Mouse (Mus musculus) stomach, postnatal 0 days (tissue): ENCODE results near the gene Abcb1a. TPM values are rescaled to one million over a fixed set of nuclear protein-coding genes. Genes with fewer than 3 reads are reported as not detected.

ENCODE experiments used
- ATAC-seq: fragments of 200-750 bp; cut with Nextera tagmentation; 2 replicates; pipeline ENCODE4 v1.8.0; 2017; ENCODE audit not compliant: low FRiP score, low TSS enrichment
- DNase-seq: peaks from one replicate; pipeline ENCODE4 v3.0.0-alpha.2; 2016; ENCODE audit warnings: low spot score
- H3K27ac ChIP-seq: fragments of 300-500 bp; sonication (generic); replicated peaks from 2 replicates; pipeline ENCODE4 v1.5.1; 2014; ENCODE audit warnings: mild to moderate bottlenecking, control low read depth
- H3K27me3 ChIP-seq: fragments of 300-500 bp; sonication (generic); 2 replicates; pipeline ENCODE4 v1.6.1; 2014; ENCODE audit warnings: low read length; ENCODE audit not compliant: control insufficient read depth, insufficient read depth
- H3K36me3 ChIP-seq: fragments of 300-500 bp; sonication (generic); 2 replicates; pipeline ENCODE4 v1.6.1; 2014; ENCODE audit warnings: low read length, mixed read lengths; ENCODE audit not compliant: control insufficient read depth, insufficient read depth
- H3K4me1 ChIP-seq: fragments of 300-500 bp; sonication (generic); replicated peaks from 2 replicates; pipeline ENCODE4 v1.6.1; 2014; ENCODE audit warnings: antibody characterized with exemption; ENCODE audit not compliant: control insufficient read depth, insufficient read depth
- H3K4me2 ChIP-seq: fragments of 300-500 bp; sonication (generic); replicated peaks from 2 replicates; pipeline ENCODE4 v1.6.1; 2014; ENCODE audit warnings: low read depth, mild to moderate bottlenecking, control low read depth, moderate library complexity
- H3K4me3 ChIP-seq: fragments of 300-500 bp; sonication (generic); 2 replicates; pipeline ENCODE4 v1.5.1; 2014; ENCODE audit warnings: low read depth, low read length, control low read depth
- H3K9ac ChIP-seq: fragments of 300-500 bp; sonication (generic); 2 replicates; pipeline ENCODE4 v1.6.1; 2014; ENCODE audit warnings: mild to moderate bottlenecking, low read length, control low read depth, mixed read lengths
- H3K9me3 ChIP-seq: fragments of 300-500 bp; sonication (generic); 2 replicates; pipeline ENCODE4 v1.6.1; 2016; ENCODE audit warnings: low read length; ENCODE audit not compliant: control insufficient read depth
- CTCF ChIP-seq: IDR thresholded peaks from 2 replicates; pipeline ENCODE4 v1.5.1; 2016; ENCODE audit warnings: antibody characterized with exemption, low read depth, mild to moderate bottlenecking, moderate library complexity
- EP300 ChIP-seq: optimal IDR thresholded peaks from 2 replicates; pipeline ENCODE3; 2016; ENCODE audit warnings: antibody characterized with exemption
- WGBS: fragments of 180-500 bp; shearing (Covaris S2); extraction: QIAGEN DNeasy Blood & Tissue Kit; methylation state at CpG from one replicate; pipeline ENCODE4 v1.1.7; 2014; 5-methylcytosine and 5-hydroxymethylcytosine counted together
- polyA plus RNA-seq: library from polyadenylated mRNA; unstranded; fragments of >200 nt; fragmentation: Nextera tagmentation; extraction: Ambion mirVana; gene quantifications from 2 replicates; pipeline ENCODE4 v1.2.1, GENCODE M21; 2015

The Abcb1a gene
- polyA plus RNA-seq, 1 experiment from 2014 or later = 1.8 TPM

DNA sequence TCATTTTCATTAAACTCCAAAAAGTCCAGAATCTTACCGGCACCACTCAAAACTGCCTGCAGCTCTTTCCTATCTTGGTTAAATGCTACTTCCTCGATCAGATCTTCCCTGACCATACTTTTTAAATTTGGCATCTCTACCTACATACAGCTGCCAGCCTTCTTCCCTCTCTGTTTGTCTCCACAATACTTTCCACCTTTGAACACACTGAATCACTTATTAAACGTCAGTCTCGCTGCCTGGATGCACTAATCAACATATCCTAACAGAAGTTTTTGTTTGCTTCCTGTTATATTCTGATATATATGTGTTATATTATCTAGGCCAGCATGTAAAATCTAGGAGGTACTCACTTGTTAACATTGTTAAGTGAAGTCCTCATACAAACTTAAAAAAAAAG lies 11.6 kb upstream of the Abcb1a start:
- no peaks in the 10 kb centered on the region for H3K36me3 ChIP-seq
- no peak for ATAC-seq
- no peaks in the 10 kb centered on the region for H3K4me1 ChIP-seq
- WGBS = 76% methylated on average over 4 of the region's 4 CpGs
- no peak overlapping the region for H3K9ac ChIP-seq
- H3K4me2 ChIP-seq = no peak overlapping the region
- H3K27me3 ChIP-seq = no peaks in the 10 kb centered on the region
- H3K4me3 ChIP-seq = no peak overlapping the region
- H3K9me3 ChIP-seq = no peaks in the 10 kb centered on the region
- no peak for DNase-seq
- TF ChIP-seq EP300 (no peak), CTCF (no peak)
- no peak overlapping the region for H3K27ac ChIP-seq

DNA sequence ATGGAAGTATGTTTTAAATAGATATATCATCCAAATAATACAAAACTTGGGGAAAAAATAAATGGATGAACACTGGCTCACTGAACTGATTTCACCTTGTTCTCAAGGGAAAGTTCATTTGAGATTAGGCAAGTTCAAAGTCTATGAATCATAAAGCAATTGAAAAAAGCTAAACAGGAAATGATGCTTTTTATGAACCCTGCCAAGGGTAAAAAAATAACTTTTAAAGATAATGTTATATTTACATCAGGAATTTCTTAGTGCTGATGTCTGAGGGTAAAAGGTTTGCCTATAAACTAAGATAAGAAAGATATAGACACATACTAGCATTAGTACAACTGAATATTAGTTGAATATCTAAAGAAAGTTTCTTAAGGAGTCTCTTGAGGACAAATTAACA lies 11.1 kb upstream of the Abcb1a start:
- no peaks in the 10 kb centered on the region for H3K9me3 ChIP-seq
- no peak for ATAC-seq
- H3K4me2 ChIP-seq = no peak overlapping the region
- no peak for DNase-seq
- no peak overlapping the region for H3K27ac ChIP-seq
- no peak overlapping the region for H3K9ac ChIP-seq
- no peaks in the 10 kb centered on the region for H3K36me3 ChIP-seq
- no peak overlapping the region for H3K4me3 ChIP-seq
- no peak for TF ChIP-seq CTCF
- TF ChIP-seq EP300 = no peak
- no peaks in the 10 kb centered on the region for H3K27me3 ChIP-seq
- H3K4me1 ChIP-seq = no peaks in the 10 kb centered on the region

GRCm38 (mm10) chr5:8652085-8652484 lies 7.8 kb upstream of the Abcb1a start:
- DNase-seq (no peak), ATAC-seq (no peak)
- H3K36me3 ChIP-seq = no peaks in the 10 kb centered on the region
- H3K9ac ChIP-seq = no peak overlapping the region
- H3K9me3 ChIP-seq = no peaks in the 10 kb centered on the region
- 88% methylated on average over 2 of the region's 2 CpGs for WGBS
- TF ChIP-seq CTCF (no peak), EP300 (no peak)
- H3K4me1 ChIP-seq = no peaks in the 10 kb centered on the region
- no peaks in the 10 kb centered on the region for H3K27me3 ChIP-seq
- H3K27ac ChIP-seq = no peak overlapping the region
- no peak overlapping the region for H3K4me2 ChIP-seq
- no peak overlapping the region for H3K4me3 ChIP-seq

DNA sequence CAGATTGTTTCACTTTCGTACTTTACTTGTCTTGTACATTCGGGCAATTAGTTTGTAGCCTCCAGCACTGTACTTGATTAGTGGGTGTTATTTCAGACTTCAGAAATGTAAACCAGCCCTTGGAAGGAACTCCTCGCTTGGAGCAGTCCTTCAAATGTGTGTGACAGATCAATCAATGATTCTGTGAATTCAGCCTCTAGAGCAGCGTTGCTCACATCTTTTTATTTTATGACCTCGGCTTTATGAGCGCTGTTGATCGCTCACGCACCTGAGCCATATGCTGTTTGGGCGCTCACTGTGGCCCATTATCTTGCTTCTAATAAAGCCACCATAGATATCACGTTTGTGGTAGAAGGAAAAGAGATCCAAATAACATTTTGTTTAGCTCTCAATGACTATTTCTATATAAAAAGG lies 868 bp downstream of the Abcb1a start:
- H3K4me3 ChIP-seq = peak overlapping the region; percentile 45
- TF ChIP-seq CTCF = no peak
- no peak for TF ChIP-seq EP300
- no peaks in the 10 kb centered on the region; the same call in 1 of the 2 replicates for H3K4me1 ChIP-seq
- ATAC-seq = no peak
- 65% methylated on average over 10 of the region's 10 CpGs for WGBS
- no peak for DNase-seq
- H3K36me3 ChIP-seq = no peaks in the 10 kb centered on the region
- H3K9ac ChIP-seq = peak overlapping the region; percentile 58; the same call in 1 of the 2 replicates
- peak overlapping the region; percentile 76 for H3K4me2 ChIP-seq
- no peaks in the 10 kb centered on the region for H3K9me3 ChIP-seq
- no peaks in the 10 kb centered on the region for H3K27me3 ChIP-seq
- H3K27ac ChIP-seq = no peak overlapping the region

DNA sequence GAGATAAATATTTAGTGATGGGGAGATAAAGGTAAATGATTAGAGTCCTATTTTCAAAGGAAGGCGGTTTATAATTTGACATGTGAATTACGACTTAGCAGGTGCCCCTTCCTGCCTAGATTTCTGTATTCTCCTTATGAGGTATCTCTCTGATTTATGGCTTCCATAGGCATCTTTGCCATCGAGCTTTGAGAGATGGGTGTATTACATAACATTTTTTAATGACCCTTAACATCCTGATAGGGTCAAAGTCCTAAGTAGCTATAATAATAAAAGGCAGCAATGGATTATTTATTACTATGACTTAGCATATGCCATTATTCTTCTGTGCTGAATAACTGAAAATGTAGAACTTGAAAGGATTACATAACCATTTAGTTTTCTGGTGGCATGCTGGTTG lies 4.8 kb downstream of the Abcb1a start:
- DNase-seq (no peak), ATAC-seq (no peak)
- Histone ChIP-seq H3K4me3 (no peak overlapping the region), H3K36me3 (no peaks in the 10 kb centered on the region), H3K27ac (no peak overlapping the region), H3K9me3 (no peaks in the 10 kb centered on the region), H3K9ac (no peak overlapping the region), H3K4me1 (no peaks in the 10 kb centered on the region; the same call in 1 of the 2 replicates), H3K4me2 (no peak overlapping the region), H3K27me3 (no peaks in the 10 kb centered on the region)
- TF ChIP-seq EP300 = no peak
- no peak for TF ChIP-seq CTCF
- 30% methylated on average over 3 of the region's 3 CpGs for WGBS

GRCm38 (mm10) chr5:8667758-8668474 lies 8.0 kb downstream of the Abcb1a start:
- no peaks in the 10 kb centered on the region for H3K36me3 ChIP-seq
- ATAC-seq = no peak

More at GRCm38 (mm10) chr5:8667758-8668474, 8.0 kb downstream of the Abcb1a start:
- Histone ChIP-seq H3K27ac (no peak overlapping the region), H3K4me3 (no peak overlapping the region), H3K4me1 (no peaks in the 10 kb centered on the region), H3K27me3 (no peaks in the 10 kb centered on the region), H3K4me2 (no peak overlapping the region), H3K9me3 (no peaks in the 10 kb centered on the region), H3K9ac (no peak overlapping the region)
- no peak for DNase-seq
- TF ChIP-seq EP300 (no peak), CTCF (no peak)
- WGBS = 67% methylated on average over 9 of the region's 9 CpGs
